Mouse (Mus musculus): ENCODE measurements around the gene Zfp275.

DNA sequence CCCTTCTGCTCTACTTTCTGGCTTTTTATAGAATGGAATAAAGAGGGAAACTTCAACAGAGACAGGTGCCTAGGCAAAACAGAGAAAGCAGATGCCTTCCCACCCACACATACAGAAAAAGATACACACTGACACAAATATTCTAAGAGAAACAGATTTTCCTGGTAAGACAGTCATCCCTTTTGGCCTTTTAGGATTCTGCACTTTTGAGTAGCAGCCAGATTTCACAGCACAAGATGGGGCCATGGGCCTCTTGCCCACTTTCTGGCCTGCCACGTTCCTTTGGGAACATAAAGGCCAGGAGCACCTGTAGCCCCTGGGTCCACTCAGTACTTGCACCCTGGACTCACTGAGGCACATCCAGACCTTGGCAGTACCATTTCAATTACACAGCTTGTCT, 1.9 kb downstream of the Zfp275 start:
- TF ChIP-seq CHD2 (IDR thresholded peaks at IDR 0.05; ENCODE audit: low read depth, low read length), result no peak
- TF ChIP-seq MAFK (IDR thresholded peaks at IDR 0.05; ENCODE audit: insufficient read depth, low read depth, low read length), result no peak
- no peak for TF ChIP-seq ZNF384 (IDR thresholded peaks at IDR 0.05; ENCODE audit: low read depth, low read length)
- TF ChIP-seq ZC3H11A (IDR thresholded peaks at IDR 0.05; ENCODE audit: borderline replicate concordance, low read depth, low read length), result no peak

Measured in ES-E14 (cell line).